Comparison of ENCODE assay signal across 8 mouse cellular contexts in the genomic region with DNA sequence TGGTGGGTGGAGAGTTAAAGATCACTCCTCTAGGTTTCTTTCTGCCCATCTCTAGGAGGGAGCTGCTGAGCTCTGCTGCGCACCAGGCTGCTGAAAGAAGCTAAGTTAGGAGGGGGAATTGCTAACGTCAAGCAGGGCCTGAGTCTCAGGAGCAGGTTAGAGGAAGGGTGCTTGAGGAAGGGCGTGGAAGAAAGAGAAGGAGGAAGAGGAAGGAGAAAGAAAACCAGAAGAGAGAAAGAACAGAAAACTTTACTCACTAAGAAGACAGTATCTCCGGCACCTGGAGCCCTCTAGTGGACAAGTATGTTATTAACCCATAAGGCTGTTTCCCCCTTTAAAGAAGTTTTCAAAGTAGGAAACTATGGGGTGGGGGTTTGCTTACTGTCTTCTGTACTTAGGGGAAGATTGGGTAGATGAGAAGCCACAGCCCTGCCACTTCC. TPM values are rescaled to one million over a fixed set of nuclear protein-coding genes. Genes with fewer than 3 reads are reported as not detected.
DNase-seq lines count a peak whose midpoint lies in the region; ATAC-seq and TF ChIP-seq lines count a peak whose summit lies in the region.
"Had no signal": no experiment of that assay in that cellular context is flagged by ENCODE, and none has a peak within 500 bp of the region (broad histone marks: within the 10 kb centered on the region; RNA-seq: fewer than 3 reads in every experiment).

No protein-coding gene starts in this region.

- H3K36me3 ChIP-seq in hindbrain, embryonic 16.5 days (ENCODE audit: control insufficient read depth, insufficient read depth, low read length) = peaks cover 21% of the 10 kb centered on the region
- peaks cover 10% of the 10 kb centered on the region; the same call in 1 of the 2 replicates for H3K36me3 ChIP-seq in stomach, embryonic 16.5 days (ENCODE audit: control insufficient read depth, insufficient read depth, low read length)

- H3K9ac ChIP-seq in hindbrain, embryonic 16.5 days (ENCODE audit: low read depth, low read length) = no peak overlapping the region
- H3K9ac ChIP-seq in stomach, embryonic 16.5 days (ENCODE audit: low read length) = peak overlapping the region; percentile 47; the same call in 1 of the 2 replicates
- H3K9ac ChIP-seq: hindbrain, embryonic 15.5 days had no signal

- no peak for TF ChIP-seq POLR2A in cortical plate, adult 2 months (IDR thresholded peaks at IDR 0.05; ENCODE audit: extremely low read depth, insufficient read depth, low read length)

- peak; percentile 41; the same call in 1 of the 2 replicates for ATAC-seq in hindbrain, embryonic 16.5 days
- ATAC-seq in stomach, embryonic 16.5 days (ENCODE audit: insufficient read depth, low FRiP score) = no peak

- H3K4me3 ChIP-seq in cortical plate, adult 2 months (ENCODE audit: insufficient read depth, low read length) = no peak overlapping the region
- H3K4me3 ChIP-seq in hindbrain, embryonic 16.5 days (ENCODE audit: low read length) = no peak overlapping the region
- no peak overlapping the region for H3K4me3 ChIP-seq in stomach, embryonic 16.5 days (replicated peaks; ENCODE audit: low read length)
- H3K4me3 ChIP-seq: hindbrain, embryonic 15.5 days had no signal

- H3K9me3 ChIP-seq in hindbrain, embryonic 16.5 days (ENCODE audit: control insufficient read depth, low read length) = no peaks in the 10 kb centered on the region
- H3K9me3 ChIP-seq in stomach, embryonic 16.5 days (replicated peaks; ENCODE audit: control insufficient read depth, low read length) = no peaks in the 10 kb centered on the region
- H3K9me3 ChIP-seq: hindbrain, embryonic 15.5 days had no signal

- 25% methylated on average over 4 of the region's 4 CpGs for WGBS in hindbrain, embryonic 16.5 days
- WGBS in stomach, embryonic 16.5 days = 22% methylated on average over 4 of the region's 4 CpGs

- DNase-seq in urinary bladder, postnatal 14 days (ENCODE audit: low spot score) = peak; percentile 9
- no peak for DNase-seq in urinary bladder, adult 18-20 months (ENCODE audit: low spot score in 2 of 2)
- peak; percentile 39 for DNase-seq in lung, postnatal 14 days
- no peak for DNase-seq in testis, postnatal 14 days (ENCODE audit: low spot score)

- H3K4me1 ChIP-seq in cortical plate, adult 2 months (ENCODE audit: control insufficient read depth, insufficient read depth, low read length) = no peaks in the 10 kb centered on the region
- H3K4me1 ChIP-seq in hindbrain, embryonic 16.5 days (ENCODE audit: control insufficient read depth, insufficient read depth, low read depth, low read length) = no peaks in the 10 kb centered on the region
- H3K4me1 ChIP-seq in stomach, embryonic 16.5 days (ENCODE audit: control insufficient read depth, insufficient read depth, low read length) = no peaks in the 10 kb centered on the region
- H3K4me1 ChIP-seq: hindbrain, embryonic 15.5 days had no signal

- H3K27me3 ChIP-seq in hindbrain, embryonic 16.5 days (replicated peaks; ENCODE audit: control insufficient read depth, insufficient read depth, low read length) = no peaks in the 10 kb centered on the region
- no peaks in the 10 kb centered on the region for H3K27me3 ChIP-seq in stomach, embryonic 16.5 days (ENCODE audit: control insufficient read depth, insufficient read depth, low read length)
- H3K27me3 ChIP-seq: hindbrain, embryonic 15.5 days had no signal

- no peak overlapping the region for H3K27ac ChIP-seq in cortical plate, adult 2 months (ENCODE audit: insufficient read depth, low read length)
- H3K27ac ChIP-seq in hindbrain, embryonic 16.5 days (ENCODE audit: low read depth, low read length) = no peak overlapping the region
- H3K27ac ChIP-seq in stomach, embryonic 16.5 days (ENCODE audit: low read length) = no peak overlapping the region
- H3K27ac ChIP-seq: hindbrain, embryonic 15.5 days had no signal

- TF ChIP-seq CTCF in cortical plate, adult 2 months (IDR thresholded peaks at IDR 0.05; ENCODE audit: extremely low read depth, insufficient read depth, low read length) = 0 out of 2 replicates have a peak, but pooled peaks have one; percentile 14

- no peak overlapping the region for H3K4me2 ChIP-seq in hindbrain, embryonic 16.5 days (ENCODE audit: low read length)
- 0 out of 2 replicates have a peak overlapping the region, but pooled peaks have one; percentile 14 for H3K4me2 ChIP-seq in stomach, embryonic 16.5 days (ENCODE audit: low read depth, low read length)
- H3K4me2 ChIP-seq: hindbrain, embryonic 15.5 days had no signal

RNA-seq across cellular contexts. Expression of a gene that starts 16.9 kb away (rescaled TPM):
- 178 and 181 TPM in 2 replicates for polyA plus RNA-seq in cortical plate, adult 2 months (2012; rRNA removed)
- 412 and 495 TPM in 2 replicates for polyA plus RNA-seq in hindbrain, embryonic 16.5 days (2015; fragmentation: Nextera tagmentation; extraction: Ambion mirVana)
- 232 and 251 TPM in 2 replicates for polyA plus RNA-seq in stomach, embryonic 16.5 days (2015; fragmentation: Nextera tagmentation; extraction: Ambion mirVana)

RNA-seq across cellular contexts. Expression of a gene that starts 47.5 kb away (rescaled TPM):
- polyA plus RNA-seq in cortical plate, adult 2 months (2012; rRNA removed) = 37.8 and 39.0 TPM in 2 replicates
- polyA plus RNA-seq in hindbrain, embryonic 16.5 days (2015; fragmentation: Nextera tagmentation; extraction: Ambion mirVana) = 34.4 and 41.6 TPM in 2 replicates
- 38.7 and 39.3 TPM in 2 replicates for polyA plus RNA-seq in stomach, embryonic 16.5 days (2015; fragmentation: Nextera tagmentation; extraction: Ambion mirVana)

Comparison
In these comparisons a context has a peak if more than half of its experiments do, and no peak if none do; other contexts are left out.
1. DNase-seq: peak in urinary bladder, postnatal 14 days (single experiment) and lung, postnatal 14 days (single experiment); none in urinary bladder, adult 18-20 months (0 of 2) and testis, postnatal 14 days (single experiment).